In the genomic region with DNA sequence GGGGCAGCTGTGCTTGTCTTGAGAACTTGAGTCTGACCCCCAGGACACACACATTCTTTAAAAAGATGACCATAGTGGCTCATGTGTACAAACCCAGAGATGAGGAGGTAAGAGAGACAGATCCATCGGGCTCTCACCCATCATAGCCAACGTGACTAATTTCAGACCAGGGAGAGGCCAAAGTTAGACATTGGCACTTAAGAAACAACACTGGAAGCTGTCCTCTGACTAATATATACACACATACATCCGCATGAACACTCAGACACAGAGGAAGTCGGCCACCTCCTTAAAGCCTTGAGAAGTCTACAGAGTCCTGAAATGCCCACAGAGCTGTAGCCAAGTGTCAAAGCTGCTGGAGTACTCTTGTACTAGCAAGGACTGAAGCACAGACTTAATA, we compare ENCODE assay signal across 17 mouse cellular contexts.
A peak's percentile ranks its signal among the peaks of the same experiment; 100 is the strongest.
DNase-seq lines count a peak whose midpoint lies in the region; TF ChIP-seq lines count a peak whose summit lies in the region.
"Had no signal": no experiment of that assay in that cellular context is flagged by ENCODE, and none has a peak within 500 bp of the region (broad histone marks: within the 10 kb centered on the region; RNA-seq: fewer than 3 reads in every experiment).

No protein-coding gene starts in this region.

- H3K27ac ChIP-seq in layer of hippocampus, adult 2 months: peak overlapping the region; percentile 89
- H3K27ac ChIP-seq: heart, adult 2 months; heart, embryonic 10.5 days; heart, embryonic 13.5 days; intestine, embryonic 15.5 days had no signal

- intact Hi-C loops in heart, postnatal 14 days (cut with DNase I): no loop called here

- WGBS in lung, adult 2 months: 53% methylated on average over 4 of the region's 4 CpGs

- H3K4me1 ChIP-seq in lung, adult 2 months (ENCODE audit: control insufficient read depth, insufficient read depth, low read length): peaks cover 13% of the 10 kb centered on the region
- H3K4me1 ChIP-seq: heart, embryonic 10.5 days; heart, embryonic 13.5 days; intestine, embryonic 15.5 days had no signal

- TF ChIP-seq CTCF in layer of hippocampus, adult 2 months (conservative IDR thresholded peaks at IDR 0.05): no peak
- TF ChIP-seq CTCF in lung, adult 2 months (IDR thresholded peaks at IDR 0.05; ENCODE audit: insufficient read depth, low read length): no peak

- peak; percentile 76 for DNase-seq in heart, adult 11 months
- DNase-seq in heart, postnatal 14 days: no peak
- DNase-seq in layer of hippocampus, adult 2 months (ENCODE audit: low spot score in 2 of 2): no peak
- DNase-seq in layer of hippocampus, adult 9-11 months: no peak
- DNase-seq in lung, postnatal 36 days: peak; percentile 48
- no peak for DNase-seq in lung, adult 2 months
- DNase-seq: adrenal gland, postnatal 10 days; adrenal gland, postnatal 36 days; B cell, adult 2 months; cerebellum, adult 18-20 months; cerebellum, adult 9-10 months; cerebellum, postnatal 14 days; gastrocnemius, postnatal 25 days; heart, adult 2 months had no signal

- TF ChIP-seq POLR2A in lung, adult 2 months (IDR thresholded peaks at IDR 0.05; ENCODE audit: borderline replicate concordance, extremely low read depth, low read depth, low read length): no peak

- no peak overlapping the region for H3K4me3 ChIP-seq in layer of hippocampus, adult 2 months
- no peak overlapping the region for H3K4me3 ChIP-seq in lung, adult 2 months (replicated peaks; ENCODE audit: extremely low read depth, low read depth, low read length)
- H3K4me3 ChIP-seq: heart, adult 2 months; heart, embryonic 10.5 days; heart, embryonic 13.5 days; intestine, embryonic 15.5 days had no signal

Comparison
In these comparisons a context has a peak if more than half of its experiments do, and no peak if none do; other contexts are left out.
1. DNase-seq: peak in heart, adult 11 months (single experiment) and lung, postnatal 36 days (single experiment); none in heart, postnatal 14 days (0 of 2), layer of hippocampus, adult 2 months (0 of 2), layer of hippocampus, adult 9-11 months (single experiment) and lung, adult 2 months (single experiment).